Mouse (Mus musculus): ENCODE measurements around the gene Lypd9.
"Not testable (repeated sequence)": the region's sequence is repeated elsewhere in the genome, so short reads cannot be mapped to it uniquely, and the experiment has no call there.

Lypd9 gene

GRCm38 (mm10) chr11:58452759-58453158 is at the start of gene Lypd9:
TSS of gene Lypd9 (minus strand) at chr11:58452923.
- DNase-seq (ENCODE audit: low read depth, low spot score) = no peak

GRCm38 (mm10) chr11:58502472-58502871 is 49.7 kb upstream of the Lypd9 start, which contains the start of gene Olfr331:
TSS of gene Olfr331 (minus strand) at chr11:58502572.
- not testable (repeated sequence) for DNase-seq (ENCODE audit: low read depth, low spot score)

- DNase-seq (ENCODE audit: low read depth, low spot score) = no peak
Observed at GRCm38 (mm10) chr11:58499290-58499689, 46.6 kb upstream of the Lypd9 start.

- DNase-seq (ENCODE audit: low read depth, low spot score) = no peak
Observed at GRCm38 (mm10) chr11:58498761-58499160, 46.0 kb upstream of the Lypd9 start.

- DNase-seq (ENCODE audit: low read depth, low spot score) = no peak
Observed at GRCm38 (mm10) chr11:58492455-58492854, 39.7 kb upstream of the Lypd9 start, which contains the start of gene Olfr332. TSS of gene Olfr332 (minus strand) at chr11:58492555.

- DNase-seq (ENCODE audit: low read depth, low spot score) = no peak
Observed at GRCm38 (mm10) chr11:58462170-58462569, 9.4 kb upstream of the Lypd9 start, which contains the start of gene Olfr30. TSS of gene Olfr30 (minus strand) at chr11:58462270.

- no peak for DNase-seq (ENCODE audit: low read depth, low spot score)
Observed at GRCm38 (mm10) chr11:58453592-58453991, 869 bp upstream of the Lypd9 start.

- no peak for DNase-seq (ENCODE audit: low read depth, low spot score)
Observed at GRCm38 (mm10) chr11:58437866-58438265, 14.9 kb downstream of the Lypd9 start.

- DNase-seq (ENCODE audit: low read depth, low spot score) = no peak
Observed at GRCm38 (mm10) chr11:58432259-58432658, 20.5 kb downstream of the Lypd9 start, which contains the start of gene Gm12253. TSS of gene Gm12253 (plus strand) at chr11:58432559.

- no peak for DNase-seq (ENCODE audit: low read depth, low spot score)
Observed at GRCm38 (mm10) chr11:58420815-58421214, 31.9 kb downstream of the Lypd9 start, which contains the start of gene 1810065E05Rik. TSS of gene 1810065E05Rik (plus strand) at chr11:58421111.

GRCm38 (mm10) chr11:58418336-58418735 is 34.4 kb downstream of the Lypd9 start:
- DNase-seq (ENCODE audit: low read depth, low spot score) = no peak

- DNase-seq (ENCODE audit: low read depth, low spot score) = no peak
Observed at GRCm38 (mm10) chr11:58408066-58408465, 44.7 kb downstream of the Lypd9 start.

GRCm38 (mm10) chr11:58400655-58401054 is 52.1 kb downstream of the Lypd9 start:
- DNase-seq (ENCODE audit: low read depth, low spot score) = peak; percentile 55

GRCm38 (mm10) chr11:58399985-58400645 is 52.6 kb downstream of the Lypd9 start:
- DNase-seq (ENCODE audit: low read depth, low spot score) = peak; percentile 61

All from brain, embryonic 18.5 days (tissue).